Mouse (Mus musculus): ENCODE measurements around the gene Jak2.

Gene Jak2

GRCm38 (mm10) chr19:29251958-29252801 is 552 bp downstream of the Jak2 start:
- in situ Hi-C loops (cut with MboI; ENCODE audit: unreplicated experiment in 2 of 2) = loop anchor here (5.0 to 25.0 kb wide), 8 partner anchors 150 to 560 kb away; partner anchors contain the start of genes 9930021J03Rik (in 1 of the 2), Ranbp6 (in 1 of the 2) and Rcl1 (in 1 of the 2)

DNA sequence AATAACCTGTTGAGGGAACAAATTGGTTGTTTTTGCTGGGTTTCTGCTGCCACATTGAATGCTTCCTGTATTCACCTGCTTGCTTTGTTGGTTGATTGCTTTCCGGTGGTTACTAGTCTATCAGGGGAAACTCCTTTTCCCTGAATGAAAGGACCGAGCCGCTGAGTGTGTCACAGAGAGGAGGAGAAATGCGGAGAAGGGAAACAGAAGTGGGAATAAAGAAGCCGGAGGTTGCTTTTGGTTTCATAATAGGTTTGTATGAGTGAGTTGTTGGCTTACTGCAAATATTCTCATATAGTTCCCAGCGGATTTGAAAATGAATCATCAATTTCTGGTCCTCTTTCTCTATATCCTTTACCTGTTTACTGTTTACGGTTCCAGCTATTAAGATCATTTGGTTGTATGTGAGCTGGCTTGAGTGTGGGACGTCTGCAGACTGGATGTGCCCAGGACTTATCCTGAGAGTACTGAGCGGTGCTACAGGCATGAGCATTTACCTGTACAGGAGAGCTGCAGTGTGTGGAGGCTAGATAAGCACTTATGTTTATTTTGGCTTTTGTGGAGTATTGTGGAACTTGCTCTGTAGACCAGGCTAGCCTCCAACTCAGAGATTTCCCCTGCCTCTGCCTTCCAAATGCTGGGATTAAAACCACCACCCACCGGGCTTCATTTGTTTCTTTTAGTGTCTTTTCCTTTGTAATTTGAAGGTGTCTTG is 1.4 kb downstream of the Jak2 start:
- in situ Hi-C loops (cut with MboI; ENCODE audit: unreplicated experiment in 2 of 2) = loop anchor here (5.0 to 25.0 kb wide), 8 partner anchors 151 to 559 kb away; partner anchors contain the start of genes 9930021J03Rik (in 1 of the 2), Ranbp6 (in 1 of the 2) and Rcl1 (in 1 of the 2)

- in situ Hi-C loops (cut with MboI; ENCODE audit: unreplicated experiment in 2 of 2) = loop anchor here (5.0 to 25.0 kb wide), 8 partner anchors 151 to 559 kb away; partner anchors contain the start of genes 9930021J03Rik (in 1 of the 2), Ranbp6 (in 1 of the 2) and Rcl1 (in 1 of the 2)
Measured at GRCm38 (mm10) chr19:29253728-29254127, 2.1 kb downstream of the Jak2 start.

DNA sequence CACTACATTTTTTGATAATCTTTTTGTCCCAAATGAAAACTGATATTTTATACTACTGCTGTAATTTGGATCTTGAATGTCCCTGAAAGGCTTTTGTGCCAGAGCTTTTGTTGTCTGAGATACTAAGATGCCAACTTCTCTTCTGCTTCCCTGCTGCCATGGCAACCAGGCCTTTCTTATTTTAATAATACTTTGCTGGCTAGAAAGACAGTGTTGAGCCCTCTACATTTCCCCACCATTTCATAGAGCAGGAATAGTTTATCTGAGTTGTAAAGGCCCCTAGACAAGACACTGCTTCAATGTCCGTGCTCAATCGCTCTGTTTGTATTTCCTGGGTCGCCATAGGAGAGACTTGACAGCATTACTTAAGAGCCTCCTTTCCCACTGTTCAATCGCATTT is 3.0 kb downstream of the Jak2 start:
- in situ Hi-C loops (cut with MboI; ENCODE audit: unreplicated experiment in 2 of 2) = loop anchor here (5.0 to 25.0 kb wide), 8 partner anchors 152 to 558 kb away; partner anchors contain the start of genes 9930021J03Rik (in 1 of the 2), Ranbp6 (in 1 of the 2) and Rcl1 (in 1 of the 2)

DNA sequence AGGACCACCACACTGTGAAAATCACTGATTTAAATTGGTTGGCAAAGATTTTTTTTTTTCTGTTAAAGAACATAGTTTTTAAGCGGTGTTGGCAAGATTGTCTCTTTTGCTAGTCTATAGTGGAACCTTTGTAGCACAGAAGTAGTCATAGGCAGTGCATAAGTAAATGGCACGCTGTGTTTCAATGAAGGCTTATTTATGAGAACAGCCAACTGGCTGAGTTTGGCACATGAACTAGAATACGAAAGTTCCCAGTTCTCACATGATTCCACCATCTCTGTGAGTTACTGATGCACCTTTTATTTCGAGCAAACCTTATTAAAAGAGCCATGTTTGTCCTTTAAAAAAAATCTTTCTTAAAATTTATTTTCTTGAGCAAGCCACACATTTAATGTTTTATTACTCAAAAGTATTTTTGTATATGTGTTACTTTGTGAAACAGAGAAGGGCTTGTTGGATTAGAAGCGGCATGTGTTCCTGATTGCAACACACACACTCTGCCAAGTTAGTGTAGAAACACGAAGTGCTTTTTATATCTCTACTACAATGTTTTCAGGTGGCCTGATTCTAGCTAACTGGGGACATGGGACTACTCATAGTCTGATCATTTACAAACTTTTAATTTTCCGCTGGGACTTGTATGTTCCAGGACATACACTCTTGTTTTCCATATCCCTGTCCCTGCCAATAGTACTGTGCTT is 3.8 kb downstream of the Jak2 start:
- in situ Hi-C loops (cut with MboI; ENCODE audit: unreplicated experiment in 2 of 2) = loop anchor here (25.0 kb wide), 2 partner anchors 532 to 557 kb away; partner anchors contain the start of genes 9930021J03Rik (in 1 of the 2) and Ranbp6 (in 1 of the 2)

DNA sequence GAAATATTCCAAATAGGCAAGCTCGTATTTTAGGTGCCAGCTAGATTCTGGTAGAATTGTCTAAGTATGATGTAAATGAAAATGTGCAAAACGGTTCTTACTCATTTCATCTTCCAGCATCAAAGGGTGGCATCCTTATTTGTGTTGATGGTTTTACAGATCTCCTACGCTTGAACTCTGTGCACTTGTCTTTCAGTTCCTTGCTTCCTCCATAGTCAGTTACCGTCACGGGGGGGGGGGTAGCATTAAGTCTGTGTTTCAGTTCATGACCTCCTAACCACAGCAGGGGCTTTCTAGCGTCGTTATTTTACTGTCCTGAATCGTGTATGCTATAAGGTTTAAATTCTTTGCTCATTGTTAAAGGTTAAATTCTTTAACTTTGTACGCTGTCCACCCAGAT is 10.0 kb downstream of the Jak2 start:
- in situ Hi-C loops (cut with MboI; ENCODE audit: unreplicated experiment in 2 of 2) = loop anchor here (25.0 kb wide), 2 partner anchors 526 to 551 kb away; partner anchors contain the start of genes 9930021J03Rik (in 1 of the 2) and Ranbp6 (in 1 of the 2)

DNA sequence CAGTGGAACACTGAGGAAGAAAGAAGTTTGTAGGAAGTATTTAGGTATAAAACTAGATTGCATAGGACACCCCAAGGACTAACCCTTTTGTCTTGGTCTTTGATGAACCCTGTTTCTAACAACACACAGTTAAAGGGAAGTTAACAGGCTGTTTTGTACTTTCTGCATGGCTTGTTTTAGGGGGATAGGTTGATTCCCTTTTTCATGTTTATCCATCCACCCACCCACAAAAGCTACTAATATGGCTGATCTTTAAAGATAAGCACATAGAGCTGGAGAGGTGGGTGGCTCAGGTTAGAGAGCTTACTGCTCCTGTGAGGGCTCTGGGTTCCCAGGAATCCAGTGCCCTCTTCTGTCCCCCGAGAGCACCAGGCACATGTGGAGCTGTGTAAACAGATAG is 11.9 kb downstream of the Jak2 start:
- in situ Hi-C loops (cut with MboI; ENCODE audit: unreplicated experiment in 2 of 2) = loop anchor here (25.0 kb wide), 2 partner anchors 524 to 549 kb away; partner anchors contain the start of genes 9930021J03Rik (in 1 of the 2) and Ranbp6 (in 1 of the 2)

DNA sequence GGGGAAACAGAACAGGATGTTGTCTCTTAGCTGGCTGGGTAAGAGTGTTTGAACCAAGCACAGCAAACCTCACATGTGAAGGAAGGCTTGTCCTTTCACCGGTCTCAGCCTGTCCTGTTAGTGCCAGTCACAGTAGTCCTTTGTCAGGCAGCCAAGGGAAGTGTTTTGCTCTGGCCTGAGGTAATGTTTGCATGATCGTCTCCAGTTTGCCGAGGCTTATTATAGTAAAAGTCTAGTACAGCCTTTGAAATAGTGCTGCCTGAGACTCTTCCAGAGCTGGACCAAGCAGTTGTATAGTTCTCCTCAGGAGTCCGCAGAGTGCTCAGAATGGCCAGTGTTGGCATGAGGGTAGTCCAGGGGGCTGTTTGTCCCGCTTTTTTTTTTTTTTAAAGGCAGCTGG is 13.9 kb downstream of the Jak2 start:
- in situ Hi-C loops (cut with MboI; ENCODE audit: unreplicated experiment in 2 of 2) = loop anchor here (25.0 kb wide), 2 partner anchors 522 to 547 kb away; partner anchors contain the start of genes 9930021J03Rik (in 1 of the 2) and Ranbp6 (in 1 of the 2)

DNA sequence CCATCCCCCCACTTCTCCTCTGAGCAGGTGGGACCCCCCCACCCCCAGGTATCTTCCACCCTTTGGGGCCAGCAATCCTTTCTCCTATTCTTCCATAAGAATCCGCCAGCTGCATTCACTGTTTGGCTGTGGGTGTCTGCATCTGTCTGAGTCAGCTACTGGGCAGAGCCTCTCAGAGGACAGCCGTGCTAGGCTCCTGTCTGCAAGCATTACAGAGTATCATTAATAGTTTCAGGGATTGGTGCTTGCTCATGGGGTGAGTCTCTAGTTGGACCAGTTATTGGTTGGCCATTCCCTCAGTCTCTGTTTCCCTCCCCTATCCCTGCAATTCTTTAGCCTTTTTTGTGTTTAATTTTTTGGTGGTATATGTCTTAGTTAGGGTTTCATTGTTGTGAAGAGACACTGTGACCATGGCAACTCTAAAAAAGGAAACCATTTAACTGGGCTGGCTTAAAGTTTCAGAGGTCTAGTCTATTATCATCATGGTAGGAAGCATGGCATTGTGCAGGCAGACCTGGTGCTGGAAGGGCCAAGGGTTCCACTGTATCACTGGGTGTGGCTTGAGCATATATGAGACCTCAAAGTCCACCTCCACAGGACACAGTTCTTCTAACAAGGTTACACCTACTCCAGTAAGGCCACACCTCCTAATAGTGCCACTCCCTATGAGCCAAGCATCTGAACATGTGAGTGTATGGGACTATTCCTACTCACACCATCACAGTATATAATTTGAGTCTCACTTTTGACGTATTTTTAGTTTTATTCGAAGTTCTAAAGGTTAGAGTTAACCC is 15.6 kb downstream of the Jak2 start:
- in situ Hi-C loops (cut with MboI; ENCODE audit: unreplicated experiment in 2 of 2) = loop anchor here (25.0 kb wide), 2 partner anchors 520 to 545 kb away; partner anchors contain the start of genes 9930021J03Rik (in 1 of the 2) and Ranbp6 (in 1 of the 2)

GRCm38 (mm10) chr19:29268788-29269321 is 17.2 kb downstream of the Jak2 start:
- in situ Hi-C loops (cut with MboI; ENCODE audit: unreplicated experiment in 2 of 2) = loop anchor here (25.0 kb wide), 2 partner anchors 518 to 543 kb away; partner anchors contain the start of genes 9930021J03Rik (in 1 of the 2) and Ranbp6 (in 1 of the 2)

DNA sequence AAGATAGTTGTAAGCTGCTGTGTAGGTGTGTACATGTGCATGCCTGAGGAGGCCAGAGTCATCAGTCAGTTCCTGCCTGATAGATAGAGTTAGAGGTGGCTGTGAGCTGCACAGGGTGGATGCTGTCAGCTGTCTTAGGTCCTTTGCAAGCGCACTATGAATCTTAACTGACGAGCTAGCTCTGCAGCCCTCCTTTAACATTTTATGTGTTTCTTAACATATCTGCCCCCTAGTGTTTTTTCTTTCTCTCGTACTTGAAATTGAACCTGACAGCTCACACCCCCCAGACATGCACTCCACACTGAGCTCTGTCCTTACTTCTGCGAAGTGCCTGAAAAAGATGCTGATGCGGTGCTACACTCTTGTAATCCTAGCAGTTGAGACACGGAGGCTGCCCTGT is 18.6 kb downstream of the Jak2 start:
- in situ Hi-C loops (cut with MboI; ENCODE audit: unreplicated experiment in 2 of 2) = loop anchor here (25.0 kb wide), 2 partner anchors 517 to 542 kb away; partner anchors contain the start of genes 9930021J03Rik (in 1 of the 2) and Ranbp6 (in 1 of the 2)

DNA sequence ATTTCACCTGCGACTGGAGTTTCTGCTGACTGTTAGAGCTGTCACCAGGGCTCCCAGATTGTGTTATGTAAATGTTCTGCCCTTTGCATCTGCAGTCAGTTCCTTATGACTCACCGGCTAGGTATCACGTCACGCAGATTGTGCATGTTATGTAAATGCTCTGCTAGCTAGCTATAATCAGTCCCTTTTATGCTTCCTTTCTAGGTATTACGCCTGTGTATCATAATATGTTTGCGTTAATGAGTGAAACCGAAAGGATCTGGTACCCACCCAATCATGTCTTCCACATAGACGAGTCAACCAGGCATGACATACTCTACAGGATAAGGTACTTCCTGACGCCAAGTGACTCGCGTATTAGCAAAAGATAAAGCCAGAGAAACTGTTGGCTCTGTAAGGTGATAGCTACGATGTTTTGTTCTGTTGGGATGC is 19.5 kb downstream of the Jak2 start:
- in situ Hi-C loops (cut with MboI; ENCODE audit: unreplicated experiment in 2 of 2) = loop anchor here (25.0 kb wide), 2 partner anchors 516 to 541 kb away; partner anchors contain the start of genes 9930021J03Rik (in 1 of the 2) and Ranbp6 (in 1 of the 2)

DNA sequence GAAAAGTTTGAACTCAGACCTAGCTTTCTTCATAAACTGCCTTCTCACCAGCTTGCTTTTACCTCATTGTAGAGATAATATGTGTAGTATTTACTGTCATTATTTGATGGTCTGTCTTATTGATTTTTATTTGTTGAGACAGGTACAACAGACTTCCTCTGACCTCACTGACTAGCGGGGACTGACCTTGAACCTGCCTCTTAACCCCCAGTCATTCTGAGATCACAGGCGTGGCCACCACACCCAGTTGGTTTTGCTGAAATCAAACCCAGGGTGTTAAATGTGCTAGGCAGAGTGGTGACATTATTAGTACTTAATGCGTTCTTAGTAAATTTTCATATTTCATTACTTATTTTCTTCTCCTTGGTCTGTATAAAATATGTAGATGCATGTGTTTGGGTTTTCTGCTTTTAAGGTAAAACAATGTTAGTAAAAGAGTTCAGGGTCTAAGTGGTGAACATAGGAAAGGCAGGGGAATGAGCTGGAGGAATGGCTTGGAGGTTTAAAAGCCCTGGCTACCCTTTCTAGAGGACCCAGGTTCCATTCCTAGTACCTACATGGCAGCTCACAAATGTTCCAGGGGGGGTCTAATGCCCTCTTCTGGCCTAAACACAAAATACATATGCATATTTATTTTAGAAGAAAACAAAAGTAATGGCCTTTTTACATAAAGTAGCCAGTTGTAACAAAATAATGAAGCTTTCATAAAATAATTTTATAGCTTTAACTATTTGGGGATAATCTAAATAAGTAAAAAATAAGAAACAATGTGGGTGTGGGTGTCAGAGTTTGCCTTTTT is 20.6 kb downstream of the Jak2 start:
- in situ Hi-C loops (cut with MboI; ENCODE audit: unreplicated experiment in 2 of 2) = loop anchor here (25.0 kb wide), 2 partner anchors 515 to 540 kb away; partner anchors contain the start of genes 9930021J03Rik (in 1 of the 2) and Ranbp6 (in 1 of the 2)

DNA sequence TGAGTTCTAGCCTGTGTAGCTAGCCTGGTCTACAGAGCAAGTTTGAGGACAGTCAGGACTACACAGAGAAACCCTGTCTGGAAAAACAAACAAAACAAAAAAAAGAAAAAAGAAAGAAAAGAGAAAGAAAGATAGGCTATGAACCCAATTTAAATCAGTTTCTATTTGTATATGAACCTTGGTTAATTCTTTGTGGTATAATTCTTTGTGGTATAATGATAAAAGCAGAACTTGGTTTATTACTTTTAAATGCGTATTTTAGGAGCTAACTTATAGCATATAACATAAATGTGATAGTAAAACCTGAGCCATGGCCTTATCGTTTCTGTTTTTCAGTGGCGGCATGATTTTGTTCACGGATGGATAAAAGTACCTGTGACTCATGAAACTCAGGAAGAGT is 24.8 kb downstream of the Jak2 start:
- in situ Hi-C loops (cut with MboI; ENCODE audit: unreplicated experiment in 2 of 2) = no loop called here

GRCm38 (mm10) chr19:29278944-29279587 is 27.4 kb downstream of the Jak2 start:
- in situ Hi-C loops (cut with MboI; ENCODE audit: unreplicated experiment in 2 of 2) = no loop called here

DNA sequence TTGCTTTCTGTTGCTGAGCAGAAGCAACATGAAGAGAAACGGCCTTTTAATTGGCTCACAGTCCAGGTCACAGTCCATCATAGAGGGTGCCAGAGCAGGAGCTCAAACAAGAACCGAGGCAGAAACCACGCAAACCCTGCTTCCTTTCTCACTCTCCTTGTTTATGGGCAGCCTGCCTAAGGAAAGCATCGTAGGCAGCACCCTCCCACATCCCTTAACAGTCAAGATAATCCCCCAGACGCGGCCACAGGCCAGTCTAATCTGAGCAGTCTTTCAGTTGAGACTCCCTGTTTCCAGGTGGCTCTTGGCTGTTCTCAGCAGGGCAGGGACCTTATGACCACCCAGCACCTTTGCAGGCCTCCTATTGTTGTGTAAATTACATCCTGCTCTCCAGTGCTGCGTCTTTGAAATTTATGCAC is 33.8 kb downstream of the Jak2 start:
- in situ Hi-C loops (cut with MboI; ENCODE audit: unreplicated experiment in 2 of 2) = no loop called here

DNA sequence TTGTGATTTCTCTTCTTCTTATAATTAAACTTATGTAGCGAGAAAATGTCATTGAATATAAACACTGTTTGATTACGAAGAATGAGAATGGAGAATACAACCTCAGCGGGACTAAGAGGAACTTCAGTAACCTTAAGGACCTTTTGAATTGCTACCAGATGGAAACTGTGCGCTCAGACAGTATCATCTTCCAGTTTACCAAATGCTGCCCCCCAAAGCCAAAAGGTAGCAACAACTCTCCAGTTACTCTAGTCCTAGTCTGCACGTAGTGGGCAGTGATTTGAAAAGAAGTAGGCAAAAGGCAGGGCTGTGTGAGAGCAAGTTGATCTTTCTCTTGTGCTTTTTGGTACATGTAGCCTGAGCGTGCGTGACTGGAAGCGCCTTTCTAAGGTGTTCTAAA is 36.2 kb downstream of the Jak2 start:
- in situ Hi-C loops (cut with MboI; ENCODE audit: unreplicated experiment in 2 of 2) = no loop called here
